Mouse (Mus musculus) frontal cortex, postnatal 36 days (tissue): ENCODE measurements at regions not wholly inside any gene's neighbourhood (a gene's known extent, or its start where the extent isn't known, plus 50 kb on each side); places are given as distances from the start of the nearest gene placed in this dataset.

ENCODE experiments used
- DNase-seq, 2 experiments: peaks; one replicate each; pipeline ENCODE4 v3.0.0; 2022; ENCODE audit warnings: low spot score in 2 of 2

GRCm38 (mm10) chr17:85844486-85844885 is 156.4 kb upstream of the Six2 start:
- no peak for DNase-seq

GRCm38 (mm10) chr17:85823036-85823435 is 135.0 kb upstream of the Six2 start:
- no peak for DNase-seq

GRCm38 (mm10) chr17:85821861-85822260 is 133.8 kb upstream of the Six2 start:
- DNase-seq, result no peak

- no peak for DNase-seq
These were observed 130.2 kb upstream of the Six2 start for GRCm38 (mm10) chr17:85818098-85818855.

GRCm38 (mm10) chr17:85816521-85816920 is 128.4 kb upstream of the Six2 start:
- no peak for DNase-seq

GRCm38 (mm10) chr17:85816056-85816455 is 128.0 kb upstream of the Six2 start:
- DNase-seq, result no peak

GRCm38 (mm10) chr17:85808580-85808979 is 120.5 kb upstream of the Six2 start:
- DNase-seq, result no peak

GRCm38 (mm10) chr17:85805726-85806359 is 117.8 kb upstream of the Six2 start:
- no peak for DNase-seq

- DNase-seq, result no peak
These were observed 116.6 kb upstream of the Six2 start for GRCm38 (mm10) chr17:85804631-85805030.

GRCm38 (mm10) chr17:85801734-85802133 is 113.7 kb upstream of the Six2 start:
- DNase-seq, result no peak

- DNase-seq, result no peak
These were observed 113.1 kb upstream of the Six2 start for GRCm38 (mm10) chr17:85801079-85801605.

GRCm38 (mm10) chr17:85800357-85801078 is 112.4 kb upstream of the Six2 start:
- no peak for DNase-seq

GRCm38 (mm10) chr17:85799865-85800356 is 111.8 kb upstream of the Six2 start:
- no peak for DNase-seq

- no peak for DNase-seq
These were observed 111.2 kb upstream of the Six2 start for GRCm38 (mm10) chr17:85799081-85799864.

GRCm38 (mm10) chr17:85797755-85798154 is 109.7 kb upstream of the Six2 start:
- no peak for DNase-seq

- no peak for DNase-seq
These were observed 107.7 kb upstream of the Six2 start for GRCm38 (mm10) chr17:85795820-85796219.

- no peak for DNase-seq
These were observed 97.7 kb upstream of the Six2 start for GRCm38 (mm10) chr17:85785625-85786294.

GRCm38 (mm10) chr17:85780477-85780876 is 92.4 kb upstream of the Six2 start:
- no peak for DNase-seq

- DNase-seq, result peak; percentile 15 to 40
These were observed 88.8 kb upstream of the Six2 start for GRCm38 (mm10) chr17:85776876-85777275.

GRCm38 (mm10) chr17:85768341-85768740 is 80.3 kb upstream of the Six2 start:
- DNase-seq, result no peak
